Mouse (Mus musculus): Measurements from ENCODE around the gene Tmem204.

GRCm38 (mm10) chr17:25127079-25127478, 43.7 kb upstream of the Tmem204 start:
- TF ChIP-seq POLR2A (IDR thresholded peaks at IDR 0.05; ENCODE audit: low read depth, low read length) (no peak), CTCF (IDR thresholded peaks at IDR 0.05; ENCODE audit: extremely low read depth, insufficient read length, insufficient replicate concordance, low read depth, low read length) (no peak)

All from small intestine, adult 2 months (tissue).